Mouse (Mus musculus) embryonic facial prominence, embryonic 10.5 days (tissue): ENCODE measurements around the gene Grn. TPM values are rescaled to one million over a fixed set of nuclear protein-coding genes. Genes with fewer than 3 reads are reported as not detected.
"Not testable (repeated sequence)": the region's sequence is repeated elsewhere in the genome, so short reads cannot be mapped to it uniquely, and the experiment has no call there.

Experiments used
- DNase-seq: peaks from one replicate; pipeline ENCODE4 v3.0.0-alpha.2; 2017; ENCODE audit warnings: low spot score
- H3K27ac ChIP-seq: fragments of 300-500 bp; sonication (generic); replicated peaks from 2 replicates; pipeline ENCODE4 v1.5.1; 2016; ENCODE audit warnings: mild to moderate bottlenecking
- H3K27me3 ChIP-seq: fragments of 300-500 bp; sonication (generic); replicated peaks from 2 replicates; pipeline ENCODE4 v1.6.1; 2016; ENCODE audit warnings: low read depth, mild to moderate bottlenecking; ENCODE audit not compliant: poor library complexity, severe bottlenecking
- H3K36me3 ChIP-seq: fragments of 300-500 bp; sonication (generic); replicated peaks from 2 replicates; pipeline ENCODE4 v1.6.1; 2016; ENCODE audit warnings: mild to moderate bottlenecking, moderate library complexity
- H3K4me1 ChIP-seq: fragments of 300-500 bp; sonication (generic); 2 replicates; pipeline ENCODE4 v1.6.1; 2016
- H3K4me3 ChIP-seq: fragments of 300-500 bp; sonication (generic); 2 replicates; pipeline ENCODE4 v1.5.1; 2016; ENCODE audit warnings: mild to moderate bottlenecking, moderate library complexity
- H3K9me3 ChIP-seq: fragments of 300-500 bp; sonication (generic); 2 replicates; pipeline ENCODE4 v1.6.1; 2016; ENCODE audit warnings: mild to moderate bottlenecking
- WGBS: fragments of 180-500 bp; shearing (Covaris S2); methylation state at CpG from one replicate; pipeline ENCODE4 v1.1.7; 2016; 5-methylcytosine and 5-hydroxymethylcytosine counted together
- polyA plus RNA-seq: library from polyadenylated mRNA; unstranded; fragments of >200 nt; fragmentation: Nextera tagmentation; extraction: Ambion mirVana; gene quantifications from 2 replicates; pipeline ENCODE4 v1.2.1, GENCODE M21; 2016

Gene Grn
- polyA plus RNA-seq: 79.4 and 87.3 TPM in 2 replicates

GRCm38 (mm10) chr11:102430121-102431017 lies at the start of gene Grn:
TSS of gene Grn (plus strand) at chr11:102430315.
- Histone ChIP-seq H3K27me3 (no peaks in the 10 kb centered on the region; the same call in none of the 2 replicates), H3K36me3 (peaks cover 22% of the 10 kb centered on the region), H3K4me3 (peak within 1 kb of the TSS; percentile 70), H3K9me3 (no peaks in the 10 kb centered on the region), H3K4me1 (peaks cover 42% of the 10 kb centered on the region), H3K27ac (peak within 1 kb of the TSS; percentile 84)
- WGBS: under 1% methylated on average over 29 of the region's 29 CpGs
- DNase-seq: peak; percentile 91

GRCm38 (mm10) chr11:102381341-102382100 lies 48.6 kb upstream of the Grn start:
- Histone ChIP-seq H3K36me3 (no peaks in the 10 kb centered on the region), H3K9me3 (peaks cover 8% of the 10 kb centered on the region; the same call in 1 of the 2 replicates), H3K27ac (no peak overlapping the region), H3K4me1 (peaks cover 2% of the 10 kb centered on the region), H3K4me3 (no peak overlapping the region), H3K27me3 (peaks cover 3% of the 10 kb centered on the region; the same call in 1 of the 2 replicates)
- WGBS: 62% methylated on average over 4 of the region's 4 CpGs
- DNase-seq: no peak

GRCm38 (mm10) chr11:102382794-102383193 lies 47.3 kb upstream of the Grn start:
- Histone ChIP-seq H3K27ac (no peak overlapping the region), H3K9me3 (peaks cover 8% of the 10 kb centered on the region; the same call in 1 of the 2 replicates), H3K27me3 (no peaks in the 10 kb centered on the region), H3K4me1 (no peaks in the 10 kb centered on the region), H3K4me3 (no peak overlapping the region), H3K36me3 (no peaks in the 10 kb centered on the region)
- DNase-seq: no peak
- WGBS: 89% methylated on average over 3 of the region's 3 CpGs

- 89% methylated on average over 1 of the region's 1 CpGs for WGBS
- H3K27me3 ChIP-seq: no peaks in the 10 kb centered on the region
- H3K4me1 ChIP-seq: no peaks in the 10 kb centered on the region
- H3K4me3 ChIP-seq: no peak overlapping the region
- H3K36me3 ChIP-seq: no peaks in the 10 kb centered on the region
- DNase-seq: no peak
- peaks cover 7% of the 10 kb centered on the region; the same call in 1 of the 2 replicates for H3K9me3 ChIP-seq
- H3K27ac ChIP-seq: no peak overlapping the region
These were observed 46.6 kb upstream of the Grn start for GRCm38 (mm10) chr11:102383365-102384136.

GRCm38 (mm10) chr11:102384418-102384817 lies 45.7 kb upstream of the Grn start:
- H3K27me3 ChIP-seq: no peaks in the 10 kb centered on the region
- no peaks in the 10 kb centered on the region for H3K4me1 ChIP-seq
- H3K36me3 ChIP-seq: no peaks in the 10 kb centered on the region
- H3K27ac ChIP-seq: no peak overlapping the region
- H3K4me3 ChIP-seq: no peak overlapping the region
- 77% methylated on average over 2 of the region's 2 CpGs for WGBS
- H3K9me3 ChIP-seq: no peaks in the 10 kb centered on the region
- DNase-seq: no peak

GRCm38 (mm10) chr11:102385075-102385474 lies 45.0 kb upstream of the Grn start:
- no peak for DNase-seq
- no peaks in the 10 kb centered on the region for H3K27me3 ChIP-seq
- no peak overlapping the region for H3K27ac ChIP-seq
- H3K4me1 ChIP-seq: no peaks in the 10 kb centered on the region
- no peaks in the 10 kb centered on the region for H3K9me3 ChIP-seq
- no peaks in the 10 kb centered on the region for H3K36me3 ChIP-seq
- WGBS: 65% methylated on average over 4 of the region's 4 CpGs
- H3K4me3 ChIP-seq: no peak overlapping the region

GRCm38 (mm10) chr11:102386121-102386520 lies 44.0 kb upstream of the Grn start:
- no peaks in the 10 kb centered on the region for H3K27me3 ChIP-seq
- H3K9me3 ChIP-seq: no peaks in the 10 kb centered on the region
- no peak overlapping the region for H3K4me3 ChIP-seq
- 70% methylated on average over 5 of the region's 5 CpGs for WGBS
- no peak overlapping the region for H3K27ac ChIP-seq
- DNase-seq: no peak
- H3K4me1 ChIP-seq: no peaks in the 10 kb centered on the region
- H3K36me3 ChIP-seq: no peaks in the 10 kb centered on the region

- H3K4me3 ChIP-seq, H3K9me3 ChIP-seq, H3K27me3 ChIP-seq, DNase-seq, H3K36me3 ChIP-seq, H3K27ac ChIP-seq: not testable (repeated sequence)
- H3K4me1 ChIP-seq: peaks cover 21% of the 10 kb centered on the region
- 88% methylated on average over 4 of the region's 5 CpGs for WGBS
These were observed 40.7 kb upstream of the Grn start for GRCm38 (mm10) chr11:102389436-102389835.

GRCm38 (mm10) chr11:102392441-102393237 lies 37.5 kb upstream of the Grn start:
- DNase-seq: no peak
- peak overlapping the region; percentile 76 for H3K27ac ChIP-seq
- H3K27me3 ChIP-seq: peaks cover 40% of the 10 kb centered on the region
- WGBS: 17% methylated on average over 15 of the region's 15 CpGs
- H3K9me3 ChIP-seq: no peaks in the 10 kb centered on the region
- peaks cover 45% of the 10 kb centered on the region for H3K4me1 ChIP-seq
- no peaks in the 10 kb centered on the region for H3K36me3 ChIP-seq
- peak overlapping the region; percentile 66 for H3K4me3 ChIP-seq

GRCm38 (mm10) chr11:102393238-102393634 lies 36.9 kb upstream of the Grn start, which contains the start of gene Rundc3a:
TSS of gene Rundc3a (plus strand) at chr11:102393403.
- Histone ChIP-seq H3K27me3 (peaks cover 46% of the 10 kb centered on the region), H3K9me3 (no peaks in the 10 kb centered on the region), H3K4me1 (peaks cover 48% of the 10 kb centered on the region), H3K4me3 (peak within 1 kb of the TSS; percentile 66), H3K27ac (peak within 1 kb of the TSS; percentile 76), H3K36me3 (no peaks in the 10 kb centered on the region)
- DNase-seq: peak; percentile 96
- WGBS: under 1% methylated on average over 34 of the region's 34 CpGs

- Histone ChIP-seq H3K27me3 (peaks cover 52% of the 10 kb centered on the region), H3K27ac (peak overlapping the region; percentile 76), H3K4me3 (peak overlapping the region; percentile 66), H3K36me3 (no peaks in the 10 kb centered on the region), H3K9me3 (no peaks in the 10 kb centered on the region), H3K4me1 (peaks cover 48% of the 10 kb centered on the region)
- no peak for DNase-seq
- WGBS: 10% methylated on average over 17 of the region's 17 CpGs
These were observed 36.2 kb upstream of the Grn start for GRCm38 (mm10) chr11:102393719-102394420.
